Mouse (Mus musculus): ENCODE results near the gene Dbh.

Dbh gene

GRCm38 (mm10) chr2:27164796-27165590 is at the start of gene Dbh:
Gene Dbh, plus strand, starts transcription at chr2:27165233.
- no peak for DNase-seq (ENCODE audit: low spot score)

- no peak for DNase-seq (ENCODE audit: low spot score)
These were observed 46.6 kb upstream of the Dbh start for GRCm38 (mm10) chr2:27118452-27118851.

GRCm38 (mm10) chr2:27119766-27120165 is 45.3 kb upstream of the Dbh start:
- DNase-seq (ENCODE audit: low spot score), result no peak

GRCm38 (mm10) chr2:27120241-27120641 is 44.8 kb upstream of the Dbh start:
- no peak for DNase-seq (ENCODE audit: low spot score)

GRCm38 (mm10) chr2:27121626-27122355 is 43.2 kb upstream of the Dbh start:
- DNase-seq (ENCODE audit: low spot score), result no peak

GRCm38 (mm10) chr2:27122578-27122977 is 42.5 kb upstream of the Dbh start:
- DNase-seq (ENCODE audit: low spot score), result no peak

GRCm38 (mm10) chr2:27123121-27123520 is 41.9 kb upstream of the Dbh start:
- no peak for DNase-seq (ENCODE audit: low spot score)

GRCm38 (mm10) chr2:27125979-27126378 is 39.1 kb upstream of the Dbh start:
- DNase-seq (ENCODE audit: low spot score), result peak; percentile 62

GRCm38 (mm10) chr2:27126496-27126895 is 38.5 kb upstream of the Dbh start:
- DNase-seq (ENCODE audit: low spot score), result no peak

- no peak for DNase-seq (ENCODE audit: low spot score)
These were observed 36.0 kb upstream of the Dbh start for GRCm38 (mm10) chr2:27128990-27129389.

- no peak for DNase-seq (ENCODE audit: low spot score)
These were observed 29.1 kb upstream of the Dbh start for GRCm38 (mm10) chr2:27135935-27136334.

- no peak for DNase-seq (ENCODE audit: low spot score)
These were observed 28.7 kb upstream of the Dbh start for GRCm38 (mm10) chr2:27136336-27136735.

GRCm38 (mm10) chr2:27136789-27137188 is 28.2 kb upstream of the Dbh start:
- DNase-seq (ENCODE audit: low spot score), result no peak

- no peak for DNase-seq (ENCODE audit: low spot score)
These were observed 26.7 kb upstream of the Dbh start for GRCm38 (mm10) chr2:27138356-27138755.

- peak; percentile 26 for DNase-seq (ENCODE audit: low spot score)
These were observed 22.9 kb upstream of the Dbh start, which contains the start of gene Fam163b for GRCm38 (mm10) chr2:27141950-27142693. Gene Fam163b, minus strand, starts transcription at chr2:27142491.

GRCm38 (mm10) chr2:27144957-27145356 is 20.1 kb upstream of the Dbh start:
- no peak for DNase-seq (ENCODE audit: low spot score)

- DNase-seq (ENCODE audit: low spot score), result no peak
These were observed 18.2 kb upstream of the Dbh start for GRCm38 (mm10) chr2:27146840-27147239.

- no peak for DNase-seq (ENCODE audit: low spot score)
These were observed 15.6 kb upstream of the Dbh start for GRCm38 (mm10) chr2:27149457-27149856.

- DNase-seq (ENCODE audit: low spot score), result no peak
These were observed 10.4 kb upstream of the Dbh start for GRCm38 (mm10) chr2:27154466-27155185.

GRCm38 (mm10) chr2:27156596-27156995 is 8.4 kb upstream of the Dbh start:
- no peak for DNase-seq (ENCODE audit: low spot score)

GRCm38 (mm10) chr2:27161526-27161925 is 3.5 kb upstream of the Dbh start:
- no peak for DNase-seq (ENCODE audit: low spot score)

- no peak for DNase-seq (ENCODE audit: low spot score)
These were observed 2.4 kb upstream of the Dbh start for GRCm38 (mm10) chr2:27162656-27163055.

Measured in ovary, postnatal 14 days (tissue).